Mouse (Mus musculus): ENCODE data around the gene Gm10053.

DNA sequence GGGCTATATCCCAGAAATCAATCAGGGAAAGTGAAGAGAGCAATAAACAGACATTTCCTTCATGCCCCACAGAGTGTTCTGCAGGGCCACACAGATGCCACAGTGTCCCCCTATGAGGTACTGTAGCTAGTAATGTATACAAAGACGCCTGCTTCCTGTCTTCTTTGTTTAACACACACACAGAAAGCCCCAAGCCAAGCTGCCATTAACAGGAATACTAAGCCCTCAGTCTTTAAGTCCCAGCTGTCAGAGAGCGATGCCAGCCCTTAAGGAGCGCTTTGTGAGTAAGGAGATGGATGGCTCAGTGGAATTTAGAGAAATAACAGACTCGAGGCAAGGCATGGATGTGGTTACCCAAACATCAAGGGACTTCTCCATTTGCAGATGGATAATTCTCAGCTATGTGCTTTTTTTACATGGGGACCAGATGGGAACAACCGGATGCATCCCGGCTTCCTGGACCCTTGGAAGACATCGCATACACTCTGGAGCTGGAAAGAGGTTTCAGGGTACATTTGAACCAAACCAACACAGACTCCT lies 30.4 kb upstream of the Gm10053 start:
- TF ChIP-seq CTCF (IDR thresholded peaks at IDR 0.05; ENCODE audit: control insufficient read depth, insufficient read depth, insufficient replicate concordance, low read depth, low read length) (no peak), POLR2A (IDR thresholded peaks at IDR 0.05; ENCODE audit: control insufficient read depth, low read depth, low read length) (no peak)

Measured in testis, adult 2 months (tissue).